Mouse (Mus musculus): ENCODE measurements around the gene Hsd17b12.

The Hsd17b12 gene

DNA sequence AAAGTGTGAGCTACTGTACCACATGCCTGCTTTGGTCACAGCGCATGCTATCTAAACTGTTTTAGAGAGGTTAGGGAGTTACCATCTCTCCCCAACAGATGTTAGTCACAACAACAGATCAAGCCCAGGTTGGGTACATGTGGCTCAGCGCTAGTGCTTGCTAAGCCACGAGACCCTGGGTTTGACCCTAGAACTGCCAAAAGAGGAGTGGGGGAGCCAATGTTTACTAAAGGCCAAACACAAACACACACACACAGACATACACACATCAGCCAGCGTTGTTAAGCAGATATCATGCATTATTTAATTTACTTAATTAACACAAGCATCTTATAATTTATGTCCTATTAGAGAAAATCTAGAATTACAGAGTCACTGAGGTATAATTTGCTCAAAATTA, 155.8 kb downstream of the Hsd17b12 start:
- DNase-seq, result no peak

DNA sequence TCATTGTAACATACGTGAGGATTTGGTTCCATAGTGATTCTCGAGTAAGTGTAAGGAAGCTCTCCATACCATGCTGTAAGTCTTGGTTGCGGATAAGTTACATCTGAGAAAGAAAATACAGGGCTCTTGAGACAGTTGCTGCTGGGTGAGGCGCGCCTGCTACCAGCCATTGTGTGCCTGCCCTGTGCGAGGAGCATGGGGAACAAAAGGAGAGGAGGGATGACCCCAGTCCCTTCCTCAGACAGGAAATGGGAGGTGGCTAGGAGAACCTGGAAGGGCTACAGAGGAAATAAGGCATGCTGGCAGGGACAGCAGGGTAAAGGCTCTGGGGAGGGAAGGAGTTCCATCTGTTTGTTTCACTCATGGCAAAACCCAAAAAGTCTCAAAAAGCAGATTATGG, 156.4 kb downstream of the Hsd17b12 start:
- no peak for DNase-seq

DNA sequence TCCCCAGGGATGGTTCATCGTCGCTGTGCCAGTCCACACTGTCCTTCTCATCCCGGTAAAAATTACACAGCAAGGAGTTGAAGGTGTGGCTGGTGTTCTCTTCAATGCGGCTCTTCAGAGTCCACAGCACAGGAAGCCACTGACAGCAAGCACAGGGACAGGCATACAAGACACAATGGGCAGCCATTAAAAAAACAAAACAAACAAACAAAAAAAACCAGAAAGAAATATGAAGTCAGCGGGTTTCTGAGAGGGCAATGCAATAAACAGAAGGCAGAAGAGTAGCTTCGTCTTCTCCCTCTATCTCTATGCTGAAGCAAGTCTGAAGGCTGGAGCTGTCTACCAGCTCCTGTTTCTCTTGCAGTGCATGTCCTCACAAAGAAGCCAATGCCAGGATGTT, 161.5 kb downstream of the Hsd17b12 start, which contains the start of gene Gm27027:
TSS of gene Gm27027 (minus strand) at position 101 of the 400 bp plus-strand sequence.
- no peak for DNase-seq

DNA sequence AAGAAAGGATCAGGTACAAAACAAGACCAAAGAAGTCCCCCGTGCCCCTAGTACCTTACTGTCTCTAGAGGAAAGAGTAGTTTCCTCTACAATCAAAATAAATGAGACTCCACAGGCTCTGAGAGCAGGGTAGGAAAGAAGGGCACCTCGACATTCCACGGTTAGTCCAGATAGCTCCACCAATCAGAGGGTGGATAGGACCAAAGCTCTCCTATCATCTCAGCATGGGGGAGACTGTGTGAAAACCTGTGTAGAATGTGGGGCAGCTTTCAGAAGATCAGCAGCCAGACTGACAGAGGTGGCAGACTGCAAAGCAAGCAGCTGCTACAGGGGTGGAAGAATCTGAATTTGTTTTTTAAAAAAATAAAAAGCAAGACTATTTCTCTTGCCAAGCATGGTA, 165.0 kb downstream of the Hsd17b12 start:
- DNase-seq, result no peak

DNA sequence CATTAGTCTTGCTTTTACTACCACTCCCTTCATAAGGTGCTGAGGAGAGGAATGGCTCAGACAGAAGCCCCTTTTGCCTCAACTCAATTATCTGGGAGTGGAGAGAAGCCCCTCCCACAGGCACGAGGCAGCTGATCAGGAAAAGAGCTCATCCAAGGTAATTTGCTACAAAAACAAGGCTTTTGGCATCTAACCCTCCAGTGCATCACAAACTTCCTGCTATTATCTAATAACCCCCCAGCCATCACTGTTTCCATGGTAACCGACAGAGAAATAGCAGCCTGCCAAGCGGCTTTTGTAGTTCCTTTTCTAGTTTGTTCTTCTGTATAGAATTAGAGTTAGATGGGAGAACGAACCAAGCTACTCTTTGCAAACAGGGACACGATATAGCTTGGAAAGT, 165.5 kb downstream of the Hsd17b12 start:
- peak; percentile 94 for DNase-seq

DNA sequence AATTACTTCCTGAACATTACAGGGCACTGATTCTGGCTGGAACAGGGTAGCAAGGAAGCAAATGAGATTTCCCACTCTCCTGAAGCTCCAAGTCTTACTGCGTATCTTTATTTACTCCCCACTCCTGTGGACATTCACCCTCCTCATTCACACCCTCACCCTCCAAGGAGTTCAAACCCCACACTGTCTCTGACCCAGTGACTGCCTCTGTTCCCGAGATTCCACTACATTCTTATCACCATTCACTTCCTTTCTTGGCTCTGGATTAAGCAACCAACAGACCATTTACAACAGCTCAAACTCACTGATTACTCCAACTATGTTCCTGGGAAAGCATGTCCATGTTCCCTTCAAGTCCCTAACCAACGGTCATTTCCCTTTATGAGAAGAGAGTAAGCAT, 166.4 kb downstream of the Hsd17b12 start:
- DNase-seq, result peak; percentile 88

DNA sequence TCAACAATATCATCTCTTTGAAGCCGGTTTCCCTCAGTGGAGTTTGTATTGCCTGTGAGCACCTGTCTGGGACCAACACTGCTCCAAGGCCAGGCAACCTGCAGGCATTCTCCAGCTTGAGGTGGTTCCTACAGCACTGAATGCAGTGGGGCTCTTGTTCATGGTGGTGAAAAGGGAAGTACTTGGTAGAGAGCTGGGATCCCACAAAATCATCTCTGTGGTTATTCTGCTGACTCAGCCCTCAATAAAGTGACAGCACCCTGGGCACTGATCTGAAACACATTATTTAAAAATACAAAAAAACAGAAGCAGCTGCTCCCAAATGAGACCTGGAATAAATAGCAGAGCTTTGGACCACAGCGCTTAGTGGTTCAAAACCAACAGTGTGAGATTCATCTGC, 169.3 kb downstream of the Hsd17b12 start:
- DNase-seq, result no peak
